Comparison of ENCODE assay signal across 18 mouse cellular contexts in genomic region chr2:156518306-156518705, GRCm38 (mm10).
"Had no signal": no experiment of that assay in that cellular context is flagged by ENCODE, and none has a peak within 500 bp of the region (broad histone marks: within the 10 kb centered on the region; RNA-seq: fewer than 3 reads in every experiment).

No protein-coding gene starts in this region.

- H3K9me3 ChIP-seq: midbrain, embryonic 10.5 days; midbrain, embryonic 12.5 days; neural tube, embryonic 13.5 days; neural tube, embryonic 15.5 days had no signal

- H3K27me3 ChIP-seq: midbrain, embryonic 12.5 days; neural tube, embryonic 13.5 days; neural tube, embryonic 15.5 days had no signal

- H3K4me1 ChIP-seq: midbrain, embryonic 12.5 days; neural tube, embryonic 13.5 days; neural tube, embryonic 15.5 days had no signal

- H3K4me3 ChIP-seq: midbrain, embryonic 10.5 days; midbrain, embryonic 12.5 days; myocyte; neural tube, embryonic 13.5 days; neural tube, embryonic 15.5 days had no signal

- ATAC-seq: midbrain, embryonic 16.5 days had no signal

- H3K27ac ChIP-seq: liver, embryonic 14.5 days; midbrain, embryonic 10.5 days; midbrain, embryonic 12.5 days; neural tube, embryonic 13.5 days; neural tube, embryonic 15.5 days had no signal

- DNase-seq: lung, adult 18-20 months; lung, embryonic 14.5 days; lung, postnatal 10 days; lung, postnatal 4 days; midbrain, embryonic 14.5 days; retina, postnatal 1 day; right cerebral cortex, postnatal 14 days; spleen, adult 18-20 months; thymus, adult 2 months; thymus, postnatal 25 days; thymus, postnatal 4 days had no signal

- H3K9ac ChIP-seq: liver, embryonic 14.5 days; lung, embryonic 14.5 days; midbrain, embryonic 12.5 days; neural tube, embryonic 13.5 days; neural tube, embryonic 15.5 days had no signal

- H3K4me2 ChIP-seq: lung, embryonic 14.5 days; midbrain, embryonic 12.5 days; neural tube, embryonic 13.5 days; neural tube, embryonic 15.5 days had no signal
